ENCODE assay signal across 26 mouse cellular contexts in the genomic region with DNA sequence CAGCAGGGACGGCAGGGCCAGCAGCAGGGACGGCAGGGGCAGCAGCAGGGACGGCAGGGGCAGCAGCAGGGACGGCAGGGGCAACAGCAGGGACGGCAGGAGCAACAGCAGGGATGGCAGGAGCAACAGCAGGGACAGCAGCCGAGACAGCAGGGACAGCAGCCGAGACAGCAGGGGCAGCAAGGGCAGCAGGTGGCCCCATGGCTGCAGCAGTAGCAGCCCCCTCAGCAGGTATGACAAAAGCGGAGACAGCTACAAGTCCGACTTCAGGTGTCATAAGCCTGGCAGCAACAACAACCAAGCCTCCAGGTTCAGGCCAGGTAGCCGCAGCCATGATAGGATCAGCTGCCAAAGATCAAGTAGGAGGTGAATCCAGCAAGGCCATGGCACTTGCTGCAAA. TPM values are rescaled to one million over a fixed set of nuclear protein-coding genes. Genes with fewer than 3 reads are reported as not detected.
DNase-seq lines count a peak whose midpoint lies in the region; ATAC-seq and TF ChIP-seq lines count a peak whose summit lies in the region.
"Had no signal": no experiment of that assay in that cellular context is flagged by ENCODE, and none has a peak within 500 bp of the region (broad histone marks: within the 10 kb centered on the region; RNA-seq: fewer than 3 reads in every experiment).

No protein-coding gene starts in this region.

- 0 out of 2 replicates have a peak overlapping the region, but pooled peaks have one; percentile 13 for H3K4me3 ChIP-seq in heart, embryonic 13.5 days
- no peak overlapping the region for H3K4me3 ChIP-seq in midbrain, embryonic 12.5 days
- H3K4me3 ChIP-seq in midbrain, postnatal 0 days (ENCODE audit: low read depth, low read length): no peak overlapping the region
- H3K4me3 ChIP-seq in kidney, embryonic 16.5 days (ENCODE audit: low read length): no peak overlapping the region
- H3K4me3 ChIP-seq: embryonic facial prominence, embryonic 15.5 days; forebrain, embryonic 10.5 days; midbrain, embryonic 13.5 days; myocyte had no signal

- no peaks in the 10 kb centered on the region for H3K36me3 ChIP-seq in heart, embryonic 13.5 days
- no peaks in the 10 kb centered on the region for H3K36me3 ChIP-seq in midbrain, embryonic 12.5 days
- no peaks in the 10 kb centered on the region for H3K36me3 ChIP-seq in midbrain, postnatal 0 days (ENCODE audit: insufficient read depth, low read length)
- H3K36me3 ChIP-seq in kidney, embryonic 16.5 days (ENCODE audit: insufficient read depth, low read length): no peaks in the 10 kb centered on the region
- H3K36me3 ChIP-seq: embryonic facial prominence, embryonic 15.5 days; forebrain, embryonic 10.5 days; midbrain, embryonic 13.5 days had no signal

- H3K4me1 ChIP-seq in heart, embryonic 13.5 days: no peaks in the 10 kb centered on the region
- H3K4me1 ChIP-seq in midbrain, embryonic 12.5 days: no peaks in the 10 kb centered on the region
- H3K4me1 ChIP-seq in midbrain, postnatal 0 days (ENCODE audit: insufficient read depth, low read length): no peaks in the 10 kb centered on the region
- no peaks in the 10 kb centered on the region for H3K4me1 ChIP-seq in kidney, embryonic 16.5 days (ENCODE audit: insufficient read depth, low read length)
- H3K4me1 ChIP-seq: embryonic facial prominence, embryonic 15.5 days; midbrain, embryonic 13.5 days had no signal

- peak overlapping the region; percentile 48 for H3K4me2 ChIP-seq in heart, embryonic 13.5 days
- 0 out of 2 replicates have a peak overlapping the region, but pooled peaks have one; percentile 11 for H3K4me2 ChIP-seq in midbrain, embryonic 12.5 days (replicated peaks)
- H3K4me2 ChIP-seq in midbrain, postnatal 0 days (ENCODE audit: low read depth, low read length, poor library complexity, severe bottlenecking): no peak overlapping the region
- H3K4me2 ChIP-seq in kidney, embryonic 16.5 days (replicated peaks; ENCODE audit: low read depth, low read length): no peak overlapping the region
- H3K4me2 ChIP-seq: embryonic facial prominence, embryonic 15.5 days; liver, embryonic 11.5 days; midbrain, embryonic 13.5 days had no signal

- ATAC-seq in heart, embryonic 13.5 days (ENCODE audit: extremely low read depth, insufficient number of reproducible peaks, low FRiP score, low TSS enrichment): no peak
- no peak for ATAC-seq in midbrain, embryonic 12.5 days (ENCODE audit: low FRiP score, low read depth)
- no peak for ATAC-seq in midbrain, postnatal 0 days (ENCODE audit: low FRiP score)
- no peak for ATAC-seq in kidney, embryonic 16.5 days (ENCODE audit: low FRiP score, low TSS enrichment)
- ATAC-seq: activated CD4-positive, CD25-positive, alpha-beta regulatory T cell, adult 4 months; midbrain, embryonic 13.5 days; Patski had no signal

- no peaks in the 10 kb centered on the region; the same call in 1 of the 2 replicates for H3K27me3 ChIP-seq in heart, embryonic 13.5 days (replicated peaks)
- H3K27me3 ChIP-seq in midbrain, embryonic 12.5 days: no peaks in the 10 kb centered on the region
- H3K27me3 ChIP-seq in midbrain, postnatal 0 days (ENCODE audit: insufficient read depth, low read length): no peaks in the 10 kb centered on the region
- no peaks in the 10 kb centered on the region for H3K27me3 ChIP-seq in kidney, embryonic 16.5 days (ENCODE audit: insufficient read depth, low read length)
- H3K27me3 ChIP-seq: embryonic facial prominence, embryonic 15.5 days; midbrain, embryonic 13.5 days; Patski had no signal

- no peak for TF ChIP-seq CTCF in midbrain, postnatal 0 days (IDR thresholded peaks at IDR 0.05)

- no peaks in the 10 kb centered on the region for H3K9me3 ChIP-seq in heart, embryonic 13.5 days
- no peaks in the 10 kb centered on the region for H3K9me3 ChIP-seq in midbrain, embryonic 12.5 days
- H3K9me3 ChIP-seq in midbrain, postnatal 0 days (ENCODE audit: low read length): no peaks in the 10 kb centered on the region
- H3K9me3 ChIP-seq in kidney, embryonic 16.5 days (ENCODE audit: low read length): no peaks in the 10 kb centered on the region
- H3K9me3 ChIP-seq: embryonic facial prominence, embryonic 15.5 days; forebrain, embryonic 10.5 days; midbrain, embryonic 13.5 days had no signal

- no peak overlapping the region for H3K27ac ChIP-seq in heart, embryonic 13.5 days (replicated peaks)
- H3K27ac ChIP-seq in midbrain, embryonic 12.5 days (replicated peaks): no peak overlapping the region
- no peak overlapping the region for H3K27ac ChIP-seq in midbrain, postnatal 0 days (ENCODE audit: low read depth, low read length)
- no peak overlapping the region for H3K27ac ChIP-seq in kidney, embryonic 16.5 days (ENCODE audit: low read length)
- H3K27ac ChIP-seq: embryonic facial prominence, embryonic 15.5 days; forebrain, embryonic 10.5 days; midbrain, embryonic 13.5 days had no signal

- H3K9ac ChIP-seq in heart, embryonic 13.5 days: peak overlapping the region; percentile 45
- H3K9ac ChIP-seq in midbrain, embryonic 12.5 days (replicated peaks): no peak overlapping the region
- no peak overlapping the region for H3K9ac ChIP-seq in midbrain, postnatal 0 days (replicated peaks; ENCODE audit: low read length, poor library complexity, severe bottlenecking)
- H3K9ac ChIP-seq in kidney, embryonic 16.5 days (replicated peaks; ENCODE audit: low read length): no peak overlapping the region
- H3K9ac ChIP-seq: embryonic facial prominence, embryonic 15.5 days; midbrain, embryonic 13.5 days had no signal

- 29% methylated on average over 10 of the region's 10 CpGs for WGBS in heart, embryonic 13.5 days
- WGBS in midbrain, embryonic 12.5 days: 38% methylated on average over 10 of the region's 10 CpGs
- 32% methylated on average over 10 of the region's 10 CpGs for WGBS in midbrain, postnatal 0 days
- 48% methylated on average over 10 of the region's 10 CpGs for WGBS in kidney, embryonic 16.5 days

- DNase-seq in heart, adult 8-10 months (ENCODE audit: low spot score): no peak
- no peak for DNase-seq in midbrain, postnatal 0 days (ENCODE audit: low spot score)
- peak; percentile 41 for DNase-seq in cerebellum, adult 9-11 months
- DNase-seq in thymus, postnatal 4 days: no peak
- DNase-seq: adrenal gland, postnatal 14 days; gastrocnemius, postnatal 10 days; kidney, adult 9 months; kidney, postnatal 4 days; layer of hippocampus, postnatal 36 days; lung, adult 2 months; lung, postnatal 4 days; retina, postnatal 1 day had no signal

RNA-seq across cellular contexts. Expression of a gene that starts 10.4 kb away (rescaled TPM):
- not detected in 2 replicates for polyA plus RNA-seq in heart, embryonic 13.5 days (2015; fragmentation: Nextera tagmentation; extraction: Ambion mirVana)
- total RNA-seq in heart, adult 8-10 months (2022): not detected
- polyA plus RNA-seq in midbrain, embryonic 12.5 days (2016; fragmentation: Nextera tagmentation; extraction: Ambion mirVana): not detected in 2 replicates
- not detected in 2 replicates for total RNA-seq in midbrain, postnatal 0 days (2014; rRNA removed)
- polyA plus RNA-seq in midbrain, postnatal 0 days (2015; fragmentation: Nextera tagmentation; extraction: Ambion mirVana): not detected in 2 replicates
- not detected in 2 replicates for polyA plus RNA-seq in kidney, embryonic 16.5 days (2015; fragmentation: Nextera tagmentation; extraction: Ambion mirVana)
- total RNA-seq: adrenal gland, postnatal 14 days; gastrocnemius, postnatal 10 days; hematopoietic stem cell, adult 5-6 weeks; layer of hippocampus, postnatal 36 days; left cerebral cortex, postnatal 36 days; neutrophil, adult 5-6 weeks had no signal
- polyA plus RNA-seq: activated CD4-positive, CD25-positive, alpha-beta regulatory T cell, adult 4 months; embryonic facial prominence, embryonic 15.5 days; forebrain, embryonic 10.5 days; intestine, embryonic 14.5 days; liver, embryonic 11.5 days; midbrain, embryonic 13.5 days; Patski had no signal

RNA-seq across cellular contexts. Expression of a gene that starts 17.4 kb away (rescaled TPM):
- not detected in 2 replicates for polyA plus RNA-seq in heart, embryonic 13.5 days (2015; fragmentation: Nextera tagmentation; extraction: Ambion mirVana)
- under 1 TPM; 0.14 to 0.22 (median 0.17) TPM for total RNA-seq in heart, adult 8-10 months (2022)
- polyA plus RNA-seq in midbrain, embryonic 12.5 days (2016; fragmentation: Nextera tagmentation; extraction: Ambion mirVana): 0.06 TPM in 1 of 2 replicates, not detected in the other
- 0.05 and 0.16 TPM in 2 replicates for total RNA-seq in midbrain, postnatal 0 days (2014; rRNA removed)
- 0.05 and 0.06 TPM in 2 replicates for polyA plus RNA-seq in midbrain, postnatal 0 days (2015; fragmentation: Nextera tagmentation; extraction: Ambion mirVana)
- 0.16 and 0.22 TPM in 2 replicates for polyA plus RNA-seq in kidney, embryonic 16.5 days (2015; fragmentation: Nextera tagmentation; extraction: Ambion mirVana)
- polyA plus RNA-seq: forebrain, embryonic 10.5 days; midbrain, embryonic 13.5 days had no signal

RNA-seq across cellular contexts. Expression of a gene that starts 30.0 kb away (rescaled TPM):
- polyA plus RNA-seq in heart, embryonic 13.5 days (2015; fragmentation: Nextera tagmentation; extraction: Ambion mirVana): 47.5 and 53.2 TPM in 2 replicates
- total RNA-seq in heart, adult 8-10 months (2022): 10 to 100 TPM; 15.5 to 23.2 (median 17.7) TPM
- 89.0 and 90.1 TPM in 2 replicates for polyA plus RNA-seq in midbrain, embryonic 12.5 days (2016; fragmentation: Nextera tagmentation; extraction: Ambion mirVana)
- total RNA-seq in midbrain, postnatal 0 days (2014; rRNA removed): 19.4 and 20.1 TPM in 2 replicates
- 53.3 and 53.8 TPM in 2 replicates for polyA plus RNA-seq in midbrain, postnatal 0 days (2015; fragmentation: Nextera tagmentation; extraction: Ambion mirVana)
- 75.1 and 76.7 TPM in 2 replicates for polyA plus RNA-seq in kidney, embryonic 16.5 days (2015; fragmentation: Nextera tagmentation; extraction: Ambion mirVana)

RNA-seq across cellular contexts. Expression of a gene that starts 48.0 kb away (rescaled TPM):
- polyA plus RNA-seq in heart, embryonic 13.5 days (2015; fragmentation: Nextera tagmentation; extraction: Ambion mirVana): 0.07 TPM in 1 of 2 replicates, not detected in the other
- total RNA-seq in heart, adult 8-10 months (2022): under 1 TPM in 3 of 4 experiments, not detected in 1; 0.19 to 0.38 (median 0.30) TPM
- 0.13 and 0.18 TPM in 2 replicates for polyA plus RNA-seq in midbrain, embryonic 12.5 days (2016; fragmentation: Nextera tagmentation; extraction: Ambion mirVana)
- total RNA-seq in midbrain, postnatal 0 days (2014; rRNA removed): 0.09 and 0.44 TPM in 2 replicates
- 0.23 and 0.32 TPM in 2 replicates for polyA plus RNA-seq in midbrain, postnatal 0 days (2015; fragmentation: Nextera tagmentation; extraction: Ambion mirVana)
- polyA plus RNA-seq in kidney, embryonic 16.5 days (2015; fragmentation: Nextera tagmentation; extraction: Ambion mirVana): 0.09 and 0.21 TPM in 2 replicates
- polyA plus RNA-seq: forebrain, embryonic 10.5 days; Patski had no signal

Comparison
In these comparisons a context has a peak if more than half of its experiments do, and no peak if none do; other contexts are left out.
1. H3K4me2 ChIP-seq: peak in heart, embryonic 13.5 days (single experiment) and midbrain, embryonic 12.5 days (single experiment); none in midbrain, postnatal 0 days (single experiment) and kidney, embryonic 16.5 days (single experiment).